Mouse (Mus musculus) hindbrain, postnatal 0 days (tissue): ENCODE measurements around the gene Dapk2. TPM values are rescaled to one million over a fixed set of nuclear protein-coding genes. Genes with fewer than 3 reads are reported as not detected.

Experiments
- ATAC-seq: fragments of 200-750 bp; cut with Nextera tagmentation; 2 replicates; pipeline ENCODE4 v1.8.0; 2017; ENCODE audit warnings: mild to moderate bottlenecking, moderate TSS enrichment, moderate library complexity
- DNase-seq: peaks from one replicate; pipeline ENCODE4 v3.0.0-alpha.2; 2015; ENCODE audit warnings: low spot score
- H3K27ac ChIP-seq: fragments of 300-500 bp; sonication (generic); 2 replicates; pipeline ENCODE4 v1.5.1; 2014; ENCODE audit warnings: mild to moderate bottlenecking
- H3K27me3 ChIP-seq: fragments of 300-500 bp; sonication (generic); 2 replicates; pipeline ENCODE4 v1.6.1; 2014; ENCODE audit warnings: low read length, mixed read lengths; ENCODE audit not compliant: insufficient read depth
- H3K36me3 ChIP-seq: fragments of 300-500 bp; sonication (generic); 2 replicates; pipeline ENCODE4 v1.6.1; 2014; ENCODE audit warnings: low read length, mixed read lengths; ENCODE audit not compliant: insufficient read depth
- H3K4me1 ChIP-seq: fragments of 300-500 bp; sonication (generic); 2 replicates; pipeline ENCODE4 v1.6.1; 2014; ENCODE audit warnings: antibody characterized with exemption, low read length, mixed read lengths; ENCODE audit not compliant: insufficient read depth
- H3K4me2 ChIP-seq: fragments of 300-500 bp; sonication (generic); 2 replicates; pipeline ENCODE4 v1.6.1; 2014; ENCODE audit warnings: low read depth, mild to moderate bottlenecking, low read length, moderate library complexity, mixed read lengths
- H3K4me3 ChIP-seq: fragments of 300-500 bp; sonication (generic); 2 replicates; pipeline ENCODE4 v1.5.1; 2014; ENCODE audit warnings: low read length
- H3K9ac ChIP-seq: fragments of 300-500 bp; sonication (generic); replicated peaks from 2 replicates; pipeline ENCODE4 v1.6.1; 2014; ENCODE audit warnings: mild to moderate bottlenecking, low read length, moderate library complexity, mixed read lengths
- H3K9me3 ChIP-seq: fragments of 300-500 bp; sonication (generic); 2 replicates; pipeline ENCODE4 v1.6.1; 2016; ENCODE audit warnings: low read length, mixed read lengths
- CTCF ChIP-seq: IDR thresholded peaks from 2 replicates; pipeline ENCODE4 v1.5.1; 2016; ENCODE audit warnings: antibody characterized with exemption, control low read depth, low read depth
- WGBS: fragments of 180-500 bp; shearing (Covaris S2); extraction: QIAGEN DNeasy Blood & Tissue Kit; methylation state at CpG from one replicate; pipeline ENCODE4 v1.1.7; 2014; 5-methylcytosine and 5-hydroxymethylcytosine counted together
- polyA plus RNA-seq: library from polyadenylated mRNA; unstranded; fragments of >200 nt; fragmentation: Nextera tagmentation; extraction: Ambion mirVana; gene quantifications from 2 replicates; pipeline ENCODE4 v1.2.1, GENCODE M21; 2015
- total RNA-seq: library from RNA; depleted of rRNA; stranded (reverse); fragments of >200 nt; gene quantifications from 2 replicates; pipeline ENCODE4 v1.2.3, GENCODE M21; 2014; rRNA removed

Dapk2 gene
- total RNA-seq (0.21 TPM in 1 of 2 replicates, not detected in the other), polyA plus RNA-seq (0.55 and 0.58 TPM in 2 replicates)

- Histone ChIP-seq H3K4me1 (peaks cover 6% of the 10 kb centered on the region; the same call in 1 of the 2 replicates), H3K4me2 (peak within 1 kb of the TSS; percentile 48), H3K4me3 (peak within 1 kb of the TSS; percentile 35), H3K9ac (no peak within 1 kb of the TSS), H3K9me3 (no peaks in the 10 kb centered on the region), H3K36me3 (no peaks in the 10 kb centered on the region), H3K27me3 (no peaks in the 10 kb centered on the region), H3K27ac (no peak within 1 kb of the TSS)
- DNase-seq (peak; percentile 70), ATAC-seq (peak; percentile 78)
- 3% methylated on average over 58 of the region's 58 CpGs for WGBS
- TF ChIP-seq CTCF, result peak; percentile 46
Observed at GRCm38 (mm10) chr9:66157958-66158830, at the start of gene Dapk2. Dapk2 (plus strand) TSS chr9:66158223.

GRCm38 (mm10) chr9:66109574-66109973 lies 48.4 kb upstream of the Dapk2 start:
- no peak overlapping the region for H3K4me3 ChIP-seq
- TF ChIP-seq CTCF, result no peak
- WGBS, result 91% methylated on average over 1 of the region's 1 CpGs
- no peaks in the 10 kb centered on the region for H3K27me3 ChIP-seq
- DNase-seq, result no peak
- H3K9me3 ChIP-seq, result no peaks in the 10 kb centered on the region
- H3K9ac ChIP-seq, result no peak overlapping the region
- no peak overlapping the region for H3K4me2 ChIP-seq
- no peak for ATAC-seq
- no peak overlapping the region for H3K27ac ChIP-seq
- H3K4me1 ChIP-seq, result no peaks in the 10 kb centered on the region; the same call in 1 of the 2 replicates
- H3K36me3 ChIP-seq, result peaks cover 21% of the 10 kb centered on the region; the same call in 1 of the 2 replicates

GRCm38 (mm10) chr9:66110126-66110525 lies 47.9 kb upstream of the Dapk2 start:
- H3K27me3 ChIP-seq, result no peaks in the 10 kb centered on the region
- H3K9me3 ChIP-seq, result no peaks in the 10 kb centered on the region
- no peak overlapping the region for H3K4me2 ChIP-seq
- 56% methylated on average over 8 of the region's 8 CpGs for WGBS
- peak overlapping the region; percentile 58; the same call in 1 of the 2 replicates for H3K27ac ChIP-seq
- H3K4me1 ChIP-seq, result no peaks in the 10 kb centered on the region; the same call in 1 of the 2 replicates
- no peak overlapping the region for H3K4me3 ChIP-seq
- peaks cover 15% of the 10 kb centered on the region; the same call in 1 of the 2 replicates for H3K36me3 ChIP-seq
- ATAC-seq (no peak), DNase-seq (no peak)
- TF ChIP-seq CTCF, result no peak
- no peak overlapping the region for H3K9ac ChIP-seq

- no peak for TF ChIP-seq CTCF
- Histone ChIP-seq H3K9ac (no peak overlapping the region), H3K27me3 (no peaks in the 10 kb centered on the region), H3K36me3 (peaks cover 9% of the 10 kb centered on the region; the same call in 1 of the 2 replicates), H3K4me1 (no peaks in the 10 kb centered on the region; the same call in 1 of the 2 replicates), H3K9me3 (no peaks in the 10 kb centered on the region), H3K27ac (peak overlapping the region; percentile 58; the same call in 1 of the 2 replicates), H3K4me2 (no peak overlapping the region), H3K4me3 (no peak overlapping the region)
- WGBS, result 31% methylated on average over 8 of the region's 8 CpGs
- ATAC-seq (peak; percentile 43), DNase-seq (no peak)
Observed at GRCm38 (mm10) chr9:66110611-66111379, 47.2 kb upstream of the Dapk2 start.

GRCm38 (mm10) chr9:66114341-66114740 lies 43.7 kb upstream of the Dapk2 start:
- Histone ChIP-seq H3K27ac (no peak overlapping the region), H3K4me1 (no peaks in the 10 kb centered on the region; the same call in 1 of the 2 replicates), H3K4me2 (no peak overlapping the region), H3K9me3 (no peaks in the 10 kb centered on the region), H3K27me3 (no peaks in the 10 kb centered on the region), H3K4me3 (no peak overlapping the region), H3K36me3 (no peaks in the 10 kb centered on the region), H3K9ac (no peak overlapping the region)
- 96% methylated on average over 3 of the region's 3 CpGs for WGBS
- DNase-seq (no peak), ATAC-seq (no peak)
- no peak for TF ChIP-seq CTCF

GRCm38 (mm10) chr9:66116890-66117289 lies 41.1 kb upstream of the Dapk2 start:
- H3K9ac ChIP-seq, result no peak overlapping the region
- no peak for TF ChIP-seq CTCF
- no peak overlapping the region for H3K4me3 ChIP-seq
- 50% methylated on average over 8 of the region's 8 CpGs for WGBS
- no peak overlapping the region for H3K4me2 ChIP-seq
- peak overlapping the region; percentile 16; the same call in 1 of the 2 replicates for H3K27ac ChIP-seq
- ATAC-seq (no peak), DNase-seq (no peak)
- H3K36me3 ChIP-seq, result no peaks in the 10 kb centered on the region
- H3K9me3 ChIP-seq, result no peaks in the 10 kb centered on the region
- H3K4me1 ChIP-seq, result no peaks in the 10 kb centered on the region; the same call in 1 of the 2 replicates
- no peaks in the 10 kb centered on the region for H3K27me3 ChIP-seq
